Mouse (Mus musculus) spleen, adult 2 months (tissue): Measurements from ENCODE around the gene Pias1.

Source experiments
- CTCF ChIP-seq: fragments of 200-500 bp; IDR thresholded peaks from 2 replicates; pipeline ENCODE4 v1.5.1; 2011; ENCODE audit warnings: mild to moderate bottlenecking, inconsistent platforms; ENCODE audit not compliant: insufficient read depth, insufficient read length, insufficient replicate concordance; ENCODE audit errors: extremely low read depth
- POLR2A ChIP-seq: fragments of 200-500 bp; IDR thresholded peaks from 2 replicates; pipeline ENCODE4 v1.6.1; 2011; ENCODE audit warnings: low read depth, low read length, inconsistent platforms

DNA sequence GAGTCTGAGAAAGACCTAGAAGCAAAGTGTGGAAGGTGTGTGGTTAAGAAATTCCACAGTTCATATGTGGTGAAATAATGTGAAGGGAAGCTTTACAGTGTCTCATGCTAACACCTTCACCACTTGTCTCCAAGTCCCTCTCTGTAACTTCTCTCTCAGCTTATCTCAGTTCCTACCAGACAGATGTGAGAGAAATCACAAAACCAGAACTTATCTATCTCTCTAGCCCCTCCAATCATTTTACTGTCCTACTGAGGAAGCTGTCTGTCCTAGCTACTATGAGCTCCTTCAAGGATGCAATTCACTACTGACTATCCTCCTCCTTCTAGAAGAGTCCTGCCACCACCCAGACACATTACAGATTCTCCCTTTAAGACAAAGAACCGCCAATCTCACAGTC lies 70.7 kb downstream of the Pias1 start:
- TF ChIP-seq POLR2A = no peak
- TF ChIP-seq CTCF = no peak
